Mouse (Mus musculus): Measurements from ENCODE around the gene Gbf1.

DNA sequence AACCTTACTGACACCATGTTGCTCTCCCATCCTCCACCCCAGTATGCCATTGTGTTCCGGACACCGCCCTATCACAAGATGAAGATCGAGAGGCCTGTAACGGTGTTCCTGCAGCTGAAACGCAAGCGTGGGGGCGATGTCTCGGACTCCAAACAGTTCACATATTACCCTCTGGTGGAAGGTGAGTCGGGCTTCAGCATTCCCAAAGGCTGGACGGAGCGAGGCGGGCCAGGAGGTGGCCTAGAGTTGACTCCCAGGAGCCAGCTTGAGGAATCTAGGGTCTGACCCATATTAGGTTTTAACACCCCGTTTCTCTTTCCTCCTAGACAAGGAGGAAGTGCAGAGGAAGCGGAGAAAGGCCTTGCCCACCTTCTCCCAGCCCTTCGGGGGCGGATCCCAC, 156.0 kb downstream of the Gbf1 start:
- TF ChIP-seq CTCF (IDR thresholded peaks at IDR 0.05; ENCODE audit: low read depth, low read length), result no peak
- TF ChIP-seq POLR2A (IDR thresholded peaks at IDR 0.05; ENCODE audit: insufficient read depth, low read length), result no peak

All from ES-Bruce4 (cell line).